ENCODE assay signal across 13 mouse cellular contexts in genomic region chr14:27070758-27071157, GRCm38 (mm10). TPM values are rescaled to one million over a fixed set of nuclear protein-coding genes. Genes with fewer than 3 reads are reported as not detected.
DNase-seq lines count a peak whose midpoint lies in the region; ATAC-seq lines count a peak whose summit lies in the region.
"Had no signal": no experiment of that assay in that cellular context is flagged by ENCODE, and none has a peak within 500 bp of the region (broad histone marks: within the 10 kb centered on the region; RNA-seq: fewer than 3 reads in every experiment).

No protein-coding gene starts in this region.

- ATAC-seq in midbrain, embryonic 15.5 days (replicated peaks) = peak; percentile 24; the same call in 1 of the 2 replicates
- no peak for ATAC-seq in midbrain, embryonic 13.5 days
- peak; percentile 66; the same call in 1 of the 2 replicates for ATAC-seq in embryonic facial prominence, embryonic 14.5 days (ENCODE audit: low read depth)
- 0 out of 2 replicates have a peak, but pooled peaks have one; percentile 40 for ATAC-seq in stomach, embryonic 15.5 days (ENCODE audit: insufficient read depth, low FRiP score, low read depth)

- H3K9me3 ChIP-seq in midbrain, embryonic 15.5 days = no peaks in the 10 kb centered on the region
- no peaks in the 10 kb centered on the region for H3K9me3 ChIP-seq in midbrain, embryonic 13.5 days
- H3K9me3 ChIP-seq in embryonic facial prominence, embryonic 14.5 days (ENCODE audit: control insufficient read depth, low read length) = no peaks in the 10 kb centered on the region
- no peaks in the 10 kb centered on the region for H3K9me3 ChIP-seq in stomach, embryonic 15.5 days
- H3K9me3 ChIP-seq: G1E had no signal

- no peak overlapping the region for H3K27ac ChIP-seq in midbrain, embryonic 15.5 days
- H3K27ac ChIP-seq in midbrain, embryonic 13.5 days = no peak overlapping the region
- peak overlapping the region; percentile 36 for H3K27ac ChIP-seq in embryonic facial prominence, embryonic 14.5 days (replicated peaks; ENCODE audit: low read depth, low read length)
- H3K27ac ChIP-seq in stomach, embryonic 15.5 days = no peak overlapping the region; the same call in 1 of the 2 replicates

- WGBS in midbrain, embryonic 15.5 days = 25% methylated on average over 9 of the region's 9 CpGs
- WGBS in midbrain, embryonic 13.5 days = 25% methylated on average over 9 of the region's 9 CpGs
- WGBS in embryonic facial prominence, embryonic 14.5 days = 18% methylated on average over 9 of the region's 9 CpGs
- 28% methylated on average over 9 of the region's 9 CpGs for WGBS in stomach, embryonic 15.5 days

- no peak overlapping the region for H3K4me3 ChIP-seq in midbrain, embryonic 15.5 days
- H3K4me3 ChIP-seq in midbrain, embryonic 13.5 days (replicated peaks) = no peak overlapping the region
- no peak overlapping the region for H3K4me3 ChIP-seq in embryonic facial prominence, embryonic 14.5 days (ENCODE audit: low read depth, low read length)
- H3K4me3 ChIP-seq in stomach, embryonic 15.5 days (replicated peaks) = no peak overlapping the region
- H3K4me3 ChIP-seq: erythroblast, embryonic 14.5 days had no signal

- DNase-seq in embryonic facial prominence, embryonic 14.5 days (ENCODE audit: low spot score) = peak; percentile 76
- DNase-seq in kidney, postnatal 10 days = peak; percentile 55
- DNase-seq in left cerebral cortex, adult 18-20 months (ENCODE audit: low spot score in 2 of 2) = no peak
- no peak for DNase-seq in thymus, postnatal 4 days
- DNase-seq in yolk sac, embryonic 10.5 days (ENCODE audit: low spot score) = no peak
- DNase-seq: cerebellum, adult 11-12 months; heart, postnatal 4 days; lung, adult 18-20 months had no signal

- no peak overlapping the region for H3K9ac ChIP-seq in midbrain, embryonic 15.5 days
- H3K9ac ChIP-seq in midbrain, embryonic 13.5 days (replicated peaks) = no peak overlapping the region
- H3K9ac ChIP-seq in embryonic facial prominence, embryonic 14.5 days (ENCODE audit: low read depth, low read length) = peak overlapping the region; percentile 9
- no peak overlapping the region for H3K9ac ChIP-seq in stomach, embryonic 15.5 days

- H3K36me3 ChIP-seq in midbrain, embryonic 15.5 days (replicated peaks) = no peaks in the 10 kb centered on the region
- H3K36me3 ChIP-seq in midbrain, embryonic 13.5 days = no peaks in the 10 kb centered on the region
- H3K36me3 ChIP-seq in embryonic facial prominence, embryonic 14.5 days (ENCODE audit: control insufficient read depth, insufficient read depth, low read length) = no peaks in the 10 kb centered on the region
- H3K36me3 ChIP-seq in stomach, embryonic 15.5 days = no peaks in the 10 kb centered on the region
- H3K36me3 ChIP-seq: G1E had no signal

- H3K27me3 ChIP-seq in midbrain, embryonic 15.5 days (replicated peaks) = no peaks in the 10 kb centered on the region
- no peaks in the 10 kb centered on the region for H3K27me3 ChIP-seq in midbrain, embryonic 13.5 days
- H3K27me3 ChIP-seq in embryonic facial prominence, embryonic 14.5 days (replicated peaks; ENCODE audit: control insufficient read depth, insufficient read depth, low read length) = no peaks in the 10 kb centered on the region
- no peaks in the 10 kb centered on the region for H3K27me3 ChIP-seq in stomach, embryonic 15.5 days (replicated peaks)

- no peak overlapping the region for H3K4me2 ChIP-seq in midbrain, embryonic 15.5 days
- no peak overlapping the region for H3K4me2 ChIP-seq in midbrain, embryonic 13.5 days (replicated peaks)
- peak overlapping the region; percentile 11; the same call in 1 of the 2 replicates for H3K4me2 ChIP-seq in embryonic facial prominence, embryonic 14.5 days (ENCODE audit: low read depth, low read length)
- H3K4me2 ChIP-seq in stomach, embryonic 15.5 days = no peak overlapping the region

- peaks cover 46% of the 10 kb centered on the region for H3K4me1 ChIP-seq in midbrain, embryonic 15.5 days
- H3K4me1 ChIP-seq in midbrain, embryonic 13.5 days (replicated peaks) = peaks cover 65% of the 10 kb centered on the region
- H3K4me1 ChIP-seq in embryonic facial prominence, embryonic 14.5 days (ENCODE audit: control insufficient read depth, insufficient read depth, low read length) = peaks cover 90% of the 10 kb centered on the region
- H3K4me1 ChIP-seq in stomach, embryonic 15.5 days = peaks cover 68% of the 10 kb centered on the region

RNA-seq across cellular contexts. Expression of gene Il17rd, which starts 32.0 kb away (rescaled TPM):
- 2.2 and 2.3 TPM in 2 replicates for polyA plus RNA-seq in midbrain, embryonic 15.5 days (2015; fragmentation: Nextera tagmentation; extraction: Ambion mirVana)
- polyA plus RNA-seq in midbrain, embryonic 13.5 days (2015; fragmentation: Nextera tagmentation; extraction: Ambion mirVana) = 2.5 and 2.8 TPM in 2 replicates
- 4.9 and 5.7 TPM in 2 replicates for polyA plus RNA-seq in embryonic facial prominence, embryonic 14.5 days (2014; fragmentation: Nextera tagmentation; extraction: Ambion mirVana)
- 3.0 and 3.2 TPM in 2 replicates for polyA plus RNA-seq in stomach, embryonic 15.5 days (2015; fragmentation: Nextera tagmentation; extraction: Ambion mirVana)
- total RNA-seq in left cerebral cortex, adult 18-20 months (2021) = 1 to 10 TPM; 2.1 to 2.6 TPM
- polyA plus RNA-seq: G1E had no signal

RNA-seq across cellular contexts. Expression of gene Arhgef3, which starts 43.9 kb away (rescaled TPM):
- 6.3 and 6.8 TPM in 2 replicates for polyA plus RNA-seq in midbrain, embryonic 15.5 days (2015; fragmentation: Nextera tagmentation; extraction: Ambion mirVana)
- 1.7 and 2.4 TPM in 2 replicates for polyA plus RNA-seq in midbrain, embryonic 13.5 days (2015; fragmentation: Nextera tagmentation; extraction: Ambion mirVana)
- 14.4 and 15.3 TPM in 2 replicates for polyA plus RNA-seq in embryonic facial prominence, embryonic 14.5 days (2014; fragmentation: Nextera tagmentation; extraction: Ambion mirVana)
- polyA plus RNA-seq in stomach, embryonic 15.5 days (2015; fragmentation: Nextera tagmentation; extraction: Ambion mirVana) = 15.2 and 16.1 TPM in 2 replicates
- 10 to 100 TPM; 67.4 to 85.3 TPM for total RNA-seq in left cerebral cortex, adult 18-20 months (2021)

Comparison
In these comparisons a context has a peak if more than half of its experiments do, and no peak if none do; other contexts are left out.
1. DNase-seq: peak in embryonic facial prominence, embryonic 14.5 days (single experiment) and kidney, postnatal 10 days (single experiment); none in left cerebral cortex, adult 18-20 months (0 of 2), thymus, postnatal 4 days (single experiment) and yolk sac, embryonic 10.5 days (single experiment).